Mouse (Mus musculus) bone marrow, adult 2 months (tissue): ENCODE measurements around the gene Iqsec3. TPM values are rescaled to one million over a fixed set of nuclear protein-coding genes. Genes with fewer than 3 reads are reported as not detected.

Source experiments
- H3K27ac ChIP-seq: fragments of 200-500 bp; 2 replicates; pipeline ENCODE4 v1.5.1; 2012; ENCODE audit warnings: low read depth, mild to moderate bottlenecking, control low read depth, inconsistent platforms, low read length; ENCODE audit not compliant: control insufficient read depth, poor library complexity, insufficient read depth
- H3K4me1 ChIP-seq: fragments of 200-500 bp; 2 replicates; pipeline ENCODE4 v1.6.1; 2011; ENCODE audit warnings: low read length; ENCODE audit not compliant: control insufficient read depth, insufficient read depth
- H3K4me3 ChIP-seq: fragments of 200-500 bp; replicated peaks from 2 replicates; pipeline ENCODE3; 2011; ENCODE audit warnings: mild to moderate bottlenecking, low read depth, low read length, control low read depth; ENCODE audit not compliant: control insufficient read depth
- CTCF ChIP-seq: fragments of 200-500 bp; IDR thresholded peaks from 2 replicates; pipeline ENCODE4 v1.5.1; 2011; ENCODE audit warnings: low read length, control low read depth; ENCODE audit not compliant: control insufficient read depth, insufficient read depth
- POLR2A ChIP-seq: fragments of 200-500 bp; IDR thresholded peaks from 2 replicates; pipeline ENCODE4 v1.6.1; 2011; ENCODE audit warnings: low read depth, mild to moderate bottlenecking, control low read depth, low read length, borderline replicate concordance; ENCODE audit not compliant: control insufficient read depth
- WGBS: fragments of 180-500 bp; shearing (Covaris S2); methylation state at CpG from one replicate; pipeline ENCODE4 v1.1.7; 2018; 5-methylcytosine and 5-hydroxymethylcytosine counted together
- polyA plus RNA-seq: library from polyadenylated mRNA; stranded (reverse); fragments of >200 nt; gene quantifications from 2 replicates; pipeline ENCODE4 v1.2.4, GENCODE M21; 2011; ENCODE audit warnings: low replicate concordance; ENCODE audit not compliant: missing spikeins, insufficient read depth, insufficient read length

The Iqsec3 gene
- polyA plus RNA-seq, 1 experiment = not detected

GRCm38 (mm10) chr6:121424403-121424802 lies 49.1 kb downstream of the Iqsec3 start:
- H3K4me3 ChIP-seq = no peak overlapping the region
- no peaks in the 10 kb centered on the region for H3K4me1 ChIP-seq
- no peak overlapping the region for H3K27ac ChIP-seq
- WGBS = 58% methylated on average over 12 of the region's 12 CpGs
- no peak for TF ChIP-seq POLR2A
- TF ChIP-seq CTCF = no peak

- TF ChIP-seq CTCF = no peak
- no peak for TF ChIP-seq POLR2A
- 7% methylated on average over 46 of the region's 46 CpGs for WGBS
- no peak overlapping the region for H3K27ac ChIP-seq
- H3K4me3 ChIP-seq = no peak overlapping the region
- H3K4me1 ChIP-seq = no peaks in the 10 kb centered on the region
Measured at GRCm38 (mm10) chr6:121412558-121413297, 60.8 kb downstream of the Iqsec3 start.

GRCm38 (mm10) chr6:121407571-121408011 lies 65.9 kb downstream of the Iqsec3 start:
- 19% methylated on average over 5 of the region's 5 CpGs for WGBS
- TF ChIP-seq CTCF = no peak
- no peak for TF ChIP-seq POLR2A
- no peak overlapping the region for H3K4me3 ChIP-seq
- H3K4me1 ChIP-seq = no peaks in the 10 kb centered on the region
- H3K27ac ChIP-seq = no peak overlapping the region

GRCm38 (mm10) chr6:121405311-121405710 lies 68.2 kb downstream of the Iqsec3 start:
- no peak overlapping the region for H3K27ac ChIP-seq
- WGBS = 89% methylated on average over 8 of the region's 8 CpGs
- no peak overlapping the region for H3K4me3 ChIP-seq
- no peak for TF ChIP-seq POLR2A
- no peak for TF ChIP-seq CTCF
- H3K4me1 ChIP-seq = no peaks in the 10 kb centered on the region

GRCm38 (mm10) chr6:121402661-121403244 lies 70.7 kb downstream of the Iqsec3 start:
- H3K4me1 ChIP-seq = no peaks in the 10 kb centered on the region
- 85% methylated on average over 8 of the region's 8 CpGs for WGBS

GRCm38 (mm10) chr6:121401826-121402660 lies 71.4 kb downstream of the Iqsec3 start:
- 79% methylated on average over 14 of the region's 14 CpGs for WGBS
- H3K4me3 ChIP-seq = no peak overlapping the region
- H3K4me1 ChIP-seq = no peaks in the 10 kb centered on the region
- no peak for TF ChIP-seq CTCF
- TF ChIP-seq POLR2A = no peak
- no peak overlapping the region for H3K27ac ChIP-seq

More at GRCm38 (mm10) chr6:121402661-121403244, 70.7 kb downstream of the Iqsec3 start:
- Histone ChIP-seq H3K27ac (no peak overlapping the region), H3K4me3 (no peak overlapping the region)
- TF ChIP-seq POLR2A (no peak), CTCF (no peak)

- no peaks in the 10 kb centered on the region for H3K4me1 ChIP-seq
- H3K27ac ChIP-seq = no peak overlapping the region
- 84% methylated on average over 6 of the region's 6 CpGs for WGBS
- no peak overlapping the region for H3K4me3 ChIP-seq
- TF ChIP-seq POLR2A = no peak
- TF ChIP-seq CTCF = no peak
Measured at GRCm38 (mm10) chr6:121401140-121401539, 72.3 kb downstream of the Iqsec3 start.
